Mouse (Mus musculus) embryonic facial prominence, embryonic 13.5 days (tissue): ENCODE data around the gene Smyd3. TPM values are rescaled to one million over a fixed set of nuclear protein-coding genes. Genes with fewer than 3 reads are reported as not detected.
"Not testable (repeated sequence)": the region's sequence is repeated elsewhere in the genome, so short reads cannot be mapped to it uniquely, and the experiment has no call there.

Source experiments
- ATAC-seq: fragments of 200-750 bp; cut with Nextera tagmentation; 2 replicates; pipeline ENCODE4 v1.8.0; 2017; ENCODE audit warnings: low read depth; ENCODE audit not compliant: insufficient number of reproducible peaks, insufficient read depth, low FRiP score, low TSS enrichment
- H3K27ac ChIP-seq: fragments of 300-500 bp; sonication (generic); 2 replicates; pipeline ENCODE4 v1.5.1; 2015; ENCODE audit warnings: moderate library complexity, mild to moderate bottlenecking, inconsistent platforms
- H3K27me3 ChIP-seq: fragments of 300-500 bp; sonication (generic); 2 replicates; pipeline ENCODE4 v1.6.1; 2015; ENCODE audit warnings: mild to moderate bottlenecking, inconsistent platforms
- H3K36me3 ChIP-seq: fragments of 300-500 bp; sonication (generic); 2 replicates; pipeline ENCODE4 v1.6.1; 2015; ENCODE audit warnings: mild to moderate bottlenecking, inconsistent platforms
- H3K4me1 ChIP-seq: fragments of 300-500 bp; sonication (generic); 2 replicates; pipeline ENCODE4 v1.6.1; 2015; ENCODE audit warnings: inconsistent platforms
- H3K4me2 ChIP-seq: fragments of 300-500 bp; sonication (generic); 2 replicates; pipeline ENCODE4 v1.6.1; 2015; ENCODE audit warnings: moderate library complexity, mild to moderate bottlenecking, inconsistent platforms
- H3K4me3 ChIP-seq: fragments of 300-500 bp; sonication (generic); 2 replicates; pipeline ENCODE4 v1.5.1; 2015; ENCODE audit warnings: mild to moderate bottlenecking, inconsistent platforms
- H3K9ac ChIP-seq: fragments of 300-500 bp; sonication (generic); 2 replicates; pipeline ENCODE4 v1.6.1; 2015; ENCODE audit warnings: mild to moderate bottlenecking, inconsistent platforms
- H3K9me3 ChIP-seq: fragments of 300-500 bp; sonication (generic); 2 replicates; pipeline ENCODE4 v1.6.1; 2016; ENCODE audit warnings: inconsistent platforms
- WGBS: fragments of 180-500 bp; shearing (Covaris S2); methylation state at CpG from one replicate; pipeline ENCODE4 v1.1.7; 2015; ENCODE audit warnings: mixed read lengths; 5-methylcytosine and 5-hydroxymethylcytosine counted together
- polyA plus RNA-seq: library from polyadenylated mRNA; unstranded; fragments of >200 nt; fragmentation: Nextera tagmentation; extraction: Ambion mirVana; gene quantifications from 2 replicates; pipeline ENCODE4 v1.2.1, GENCODE M21; 2015

Gene Smyd3
- polyA plus RNA-seq, 1 experiment from 2014 or later: 30.1 TPM

- 89% methylated on average over 3 of the region's 3 CpGs for WGBS
- Histone ChIP-seq H3K36me3 (no peaks in the 10 kb centered on the region), H3K4me2 (no peak overlapping the region), H3K4me3 (no peak overlapping the region), H3K27me3 (no peaks in the 10 kb centered on the region), H3K27ac (no peak overlapping the region), H3K9ac (no peak overlapping the region), H3K4me1 (peaks cover 26% of the 10 kb centered on the region), H3K9me3 (no peaks in the 10 kb centered on the region)
- ATAC-seq: no peak
Observed at GRCm38 (mm10) chr1:179551336-179551735, 33.5 kb upstream of the Smyd3 start.

- H3K9me3 ChIP-seq: no peaks in the 10 kb centered on the region
- no peak overlapping the region for H3K4me3 ChIP-seq
- no peak for ATAC-seq
- H3K4me1 ChIP-seq: peaks cover 37% of the 10 kb centered on the region
- H3K36me3 ChIP-seq: no peaks in the 10 kb centered on the region
- H3K9ac ChIP-seq: no peak overlapping the region
- no peak overlapping the region for H3K27ac ChIP-seq
- H3K27me3 ChIP-seq: no peaks in the 10 kb centered on the region
- no peak overlapping the region for H3K4me2 ChIP-seq
- WGBS: 87% methylated on average over 5 of the region's 5 CpGs
Observed at GRCm38 (mm10) chr1:179548996-179549752, 31.3 kb upstream of the Smyd3 start.

GRCm38 (mm10) chr1:179548220-179548619 lies 30.4 kb upstream of the Smyd3 start:
- Histone ChIP-seq H3K27ac (no peak overlapping the region), H3K9me3 (no peaks in the 10 kb centered on the region), H3K9ac (0 out of 2 replicates have a peak overlapping the region, but pooled peaks have one; percentile 52), H3K4me1 (peaks cover 30% of the 10 kb centered on the region), H3K4me3 (peak overlapping the region; percentile 2; the same call in 1 of the 2 replicates), H3K36me3 (no peaks in the 10 kb centered on the region), H3K27me3 (no peaks in the 10 kb centered on the region), H3K4me2 (peak overlapping the region; percentile 84)
- 59% methylated on average over 11 of the region's 11 CpGs for WGBS
- no peak for ATAC-seq

GRCm38 (mm10) chr1:179547176-179547575 lies 29.3 kb upstream of the Smyd3 start:
- no peaks in the 10 kb centered on the region for H3K9me3 ChIP-seq

GRCm38 (mm10) chr1:179546551-179546917 lies 28.7 kb upstream of the Smyd3 start:
- Histone ChIP-seq H3K4me3 (peak overlapping the region; percentile 68), H3K27me3 (no peaks in the 10 kb centered on the region), H3K9ac (peak overlapping the region; percentile 83), H3K4me1 (peaks cover 30% of the 10 kb centered on the region), H3K9me3 (no peaks in the 10 kb centered on the region), H3K27ac (peak overlapping the region; percentile 92), H3K4me2 (peak overlapping the region; percentile 84), H3K36me3 (peaks cover under 1% of the 10 kb centered on the region; the same call in 1 of the 2 replicates)
- under 1% methylated on average over 44 of the region's 44 CpGs for WGBS
- peak; percentile 86 for ATAC-seq

More at GRCm38 (mm10) chr1:179547176-179547575, 29.3 kb upstream of the Smyd3 start:
- no peak for ATAC-seq
- Histone ChIP-seq H3K9ac (peak overlapping the region; percentile 59), H3K36me3 (no peaks in the 10 kb centered on the region), H3K27ac (0 out of 2 replicates have a peak overlapping the region, but pooled peaks have one; percentile 92), H3K4me1 (peaks cover 30% of the 10 kb centered on the region), H3K4me2 (peak overlapping the region; percentile 84), H3K27me3 (no peaks in the 10 kb centered on the region), H3K4me3 (peak overlapping the region; percentile 68)
- WGBS: 5% methylated on average over 5 of the region's 5 CpGs

- Histone ChIP-seq H3K27ac (peak within 1 kb of the TSS; percentile 92), H3K4me2 (peak within 1 kb of the TSS; percentile 84), H3K4me1 (peaks cover 30% of the 10 kb centered on the region), H3K4me3 (peak within 1 kb of the TSS; percentile 68), H3K9ac (peak within 1 kb of the TSS; percentile 83)
- H3K9me3 ChIP-seq, H3K27me3 ChIP-seq, H3K36me3 ChIP-seq: not testable (repeated sequence)
- under 1% methylated on average over 69 of the region's 69 CpGs for whole genome bisulfite sequencing
- ATAC-seq: peak; percentile 100
Observed at GRCm38 (mm10) chr1:179545768-179546550, 28.1 kb upstream of the Smyd3 start, which contains the start of the genes Tfb2m and Cnst. Gene Tfb2m, minus strand, starts transcription at chr1:179546267. Gene Cnst, plus strand, starts transcription at chr1:179546370.

DNA sequence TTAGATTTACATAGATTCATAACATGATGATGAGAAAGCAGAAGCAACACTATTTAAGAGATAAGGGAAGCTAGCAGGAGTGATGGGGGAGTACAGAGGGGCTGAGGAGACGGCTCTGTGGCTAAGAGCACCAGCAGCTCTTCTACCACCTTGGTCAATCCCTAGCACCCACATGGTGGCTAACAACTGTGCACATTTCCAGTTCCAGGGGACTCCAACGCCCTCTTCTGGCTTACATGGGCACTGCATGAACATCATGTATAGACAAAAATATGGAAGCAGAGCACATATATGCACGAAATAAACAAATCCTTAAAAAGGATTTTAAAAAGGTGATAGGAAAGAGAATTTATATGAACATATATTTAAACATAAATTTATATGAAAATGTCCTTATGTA lies 23.7 kb upstream of the Smyd3 start:
- H3K36me3 ChIP-seq: peaks cover 27% of the 10 kb centered on the region; the same call in 1 of the 2 replicates
- no peak for ATAC-seq
- H3K27ac ChIP-seq: no peak overlapping the region
- no peak overlapping the region for H3K9ac ChIP-seq
- no peaks in the 10 kb centered on the region for H3K27me3 ChIP-seq
- H3K9me3 ChIP-seq: no peaks in the 10 kb centered on the region
- WGBS: 56% methylated on average over 3 of the region's 3 CpGs
- H3K4me3 ChIP-seq: no peak overlapping the region
- H3K4me2 ChIP-seq: no peak overlapping the region
- peaks cover 20% of the 10 kb centered on the region for H3K4me1 ChIP-seq

DNA sequence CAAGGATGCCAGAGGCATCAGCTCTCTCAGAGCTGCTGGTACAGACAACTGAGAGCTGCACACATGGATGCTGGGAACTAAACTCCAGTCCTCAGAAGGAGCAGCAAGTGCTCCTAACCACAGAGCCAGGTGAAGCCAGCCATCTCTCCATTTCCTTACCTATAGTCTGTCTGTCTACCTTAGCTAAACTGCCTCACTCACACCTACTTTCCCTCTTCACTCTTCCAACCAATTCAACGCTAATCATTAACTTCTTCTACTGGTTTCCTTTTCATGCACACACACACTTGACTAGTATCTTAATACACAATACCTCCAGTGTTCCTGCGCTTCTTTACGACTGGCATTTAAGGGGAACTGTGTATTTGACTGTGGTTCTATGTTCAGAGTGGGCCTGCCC lies 22.0 kb upstream of the Smyd3 start:
- ATAC-seq: no peak
- WGBS: 89% methylated on average over 3 of the region's 3 CpGs
- Histone ChIP-seq H3K9ac (no peak overlapping the region), H3K36me3 (peaks cover 31% of the 10 kb centered on the region; the same call in 1 of the 2 replicates), H3K4me2 (no peak overlapping the region), H3K4me3 (no peak overlapping the region), H3K4me1 (peaks cover 16% of the 10 kb centered on the region), H3K27ac (no peak overlapping the region), H3K27me3 (no peaks in the 10 kb centered on the region), H3K9me3 (no peaks in the 10 kb centered on the region)

- Histone ChIP-seq H3K4me2 (no peak overlapping the region), H3K4me3 (no peak overlapping the region), H3K36me3 (peaks cover 38% of the 10 kb centered on the region), H3K27me3 (no peaks in the 10 kb centered on the region), H3K9ac (no peak overlapping the region), H3K4me1 (peaks cover 8% of the 10 kb centered on the region; the same call in 1 of the 2 replicates), H3K9me3 (no peaks in the 10 kb centered on the region), H3K27ac (no peak overlapping the region)
- 94% methylated on average over 3 of the region's 3 CpGs for WGBS
- ATAC-seq: no peak
Observed at GRCm38 (mm10) chr1:179539054-179539453, 21.2 kb upstream of the Smyd3 start.

DNA sequence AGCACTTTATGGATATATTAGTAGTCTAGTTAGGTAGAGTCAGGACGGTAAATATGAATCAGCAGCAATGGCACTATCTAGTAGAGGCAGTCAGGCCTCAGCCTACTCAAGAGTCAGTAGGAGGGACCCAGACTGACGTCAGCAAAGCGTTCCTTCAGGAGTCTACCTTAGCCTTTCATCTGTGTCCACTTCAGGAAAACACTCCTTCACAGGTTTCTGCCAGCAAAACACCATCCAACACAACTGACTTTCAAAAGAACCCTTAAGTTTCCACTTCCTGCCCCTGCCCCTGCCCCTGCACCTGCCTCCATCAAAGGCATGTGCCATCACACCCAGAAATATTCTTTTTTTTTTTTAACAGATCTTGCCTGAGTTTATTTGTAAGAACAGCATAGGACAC lies 2.1 kb upstream of the Smyd3 start:
- Histone ChIP-seq H3K36me3 (no peaks in the 10 kb centered on the region), H3K9me3 (no peaks in the 10 kb centered on the region)
- 83% methylated on average over 3 of the region's 3 CpGs for whole genome bisulfite sequencing

GRCm38 (mm10) chr1:179516941-179517712 lies 714 bp downstream of the Smyd3 start:
- Histone ChIP-seq H3K4me2 (peak overlapping the region; percentile 90), H3K9me3 (no peaks in the 10 kb centered on the region), H3K9ac (peak overlapping the region; percentile 80), H3K27ac (peak overlapping the region; percentile 55), H3K4me3 (peak overlapping the region; percentile 81), H3K27me3 (no peaks in the 10 kb centered on the region), H3K36me3 (no peaks in the 10 kb centered on the region), H3K4me1 (0 out of 2 replicates have a peak, but pooled peaks cover 7% of the 10 kb centered on the region)
- 0% methylated on average over 21 of the region's 21 CpGs for WGBS
- ATAC-seq: peak; percentile 67

More for the DNA sequence above, 2.1 kb upstream of the Smyd3 start:
- Histone ChIP-seq H3K27ac (no peak overlapping the region), H3K4me3 (no peak overlapping the region), H3K9ac (no peak overlapping the region), H3K27me3 (no peaks in the 10 kb centered on the region), H3K4me1 (0 out of 2 replicates have a peak, but pooled peaks cover 7% of the 10 kb centered on the region), H3K4me2 (no peak overlapping the region)
- ATAC-seq: no peak
